Mouse (Mus musculus): ENCODE data around the gene Cdca3. TPM values are rescaled to one million over a fixed set of nuclear protein-coding genes. Genes with fewer than 3 reads are reported as not detected.

Cdca3 gene
- total RNA-seq, 2 experiments from 2014 or later = 77.8 to 82.6 TPM

DNA sequence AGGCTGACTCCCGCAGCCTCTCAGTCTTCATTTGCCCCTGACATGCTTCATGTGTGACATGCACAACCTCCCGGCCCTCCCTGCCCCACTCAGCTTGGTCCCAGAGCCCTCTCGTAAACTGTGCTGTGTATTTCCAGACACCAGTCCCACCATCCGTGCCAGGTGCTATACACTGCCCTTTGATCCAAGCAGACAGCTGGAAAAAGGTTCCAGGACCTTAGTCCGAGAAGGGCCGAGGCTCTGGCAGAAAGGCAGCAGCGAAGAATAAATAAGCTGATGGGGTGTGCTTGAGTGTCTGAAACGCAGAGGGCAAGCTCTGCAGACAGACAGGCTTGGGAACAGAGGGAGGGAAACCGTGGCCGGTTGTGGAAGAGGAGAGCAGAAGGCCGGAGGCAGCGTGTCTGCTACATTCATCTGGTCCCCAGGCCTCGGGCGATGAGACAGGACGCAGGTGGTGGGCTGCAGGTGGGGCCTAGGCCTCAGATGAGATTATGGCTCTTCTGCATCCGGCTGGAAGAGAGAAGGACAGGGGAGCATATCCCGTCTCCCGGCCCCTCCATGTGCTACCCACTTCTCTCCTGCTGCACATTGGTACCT lies 36.5 kb downstream of the Cdca3 start:
- DNase-seq = no peak

GRCm38 (mm10) chr6:124866560-124866959 lies 37.2 kb downstream of the Cdca3 start:
- no peak for DNase-seq

DNA sequence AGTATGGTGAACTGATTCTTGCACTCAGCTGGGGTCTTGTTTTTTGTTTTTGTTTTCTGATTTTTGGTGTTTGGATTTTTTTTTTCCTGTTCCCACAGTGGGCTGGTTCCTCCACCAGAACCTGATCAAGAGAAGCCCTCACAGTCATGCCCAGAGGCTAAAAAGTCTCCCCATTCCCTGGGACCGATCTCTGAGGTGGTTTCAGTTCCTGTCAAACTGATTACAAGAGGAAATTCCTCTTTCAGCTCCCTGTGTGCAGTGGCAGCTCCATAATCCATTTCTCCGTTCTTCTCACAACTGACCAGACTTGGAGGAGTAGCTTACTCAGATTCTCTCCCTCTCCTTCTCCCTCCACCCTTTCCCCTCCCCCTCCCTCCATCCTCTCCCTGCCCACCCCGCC lies 45.0 kb downstream of the Cdca3 start:
- no peak for DNase-seq

DNA sequence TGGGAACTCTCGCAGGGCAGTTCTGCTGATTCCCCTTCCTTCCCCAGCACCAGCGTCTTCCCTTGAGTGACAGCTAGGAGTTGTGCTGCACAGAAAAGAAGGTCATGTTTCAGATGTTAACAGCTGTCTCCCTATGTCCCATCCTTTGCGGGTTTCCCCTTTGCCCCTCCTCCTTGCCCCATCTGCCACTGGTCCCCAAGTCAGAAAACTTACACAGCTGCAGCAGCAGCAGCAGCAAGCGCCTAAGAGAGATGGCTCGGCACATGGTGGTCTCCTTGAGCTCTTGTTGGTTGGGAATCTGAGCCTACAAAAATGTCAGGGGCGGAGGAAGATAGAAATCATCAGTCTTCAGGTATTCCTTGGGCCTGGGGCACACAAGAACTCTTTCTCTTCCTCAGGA lies 50.0 kb downstream of the Cdca3 start:
- no peak for DNase-seq

DNA sequence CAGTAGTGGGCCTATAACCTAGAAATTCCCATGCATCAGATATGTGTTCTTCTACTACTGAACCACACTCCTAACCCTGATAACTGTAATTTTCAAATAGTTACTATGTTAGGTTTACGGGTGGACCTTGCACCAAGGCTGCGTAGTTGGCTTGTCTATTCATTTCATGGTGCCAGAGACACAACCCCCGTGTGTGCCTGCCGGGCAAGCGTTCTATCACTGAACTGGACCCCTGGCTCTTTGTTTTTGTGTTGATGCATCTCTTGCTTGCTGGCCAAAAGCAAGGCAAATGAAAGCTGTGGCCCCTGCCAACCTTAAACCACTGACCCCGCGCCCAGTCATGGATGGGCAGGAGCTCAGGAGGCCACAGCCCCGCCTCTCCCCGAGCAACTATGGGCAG lies 52.5 kb downstream of the Cdca3 start:
- DNase-seq = no peak

Other genes with a start within 250 kb of the Cdca3 start
- gene C1s2, start 193.5 kb upstream of the Cdca3 start, total RNA-seq (2021) = under 1 TPM; 0.14 to 0.25 TPM
- gene Lpcat3, start 166.5 kb upstream of the Cdca3 start, total RNA-seq (2021) = 10 to 100 TPM; 53.5 to 55.8 TPM
- gene Emg1, start 117.4 kb upstream of the Cdca3 start, total RNA-seq (2021) = 10 to 100 TPM; 72.9 to 73.6 TPM
- gene Phb2, start 117.2 kb upstream of the Cdca3 start, total RNA-seq (2021) = 100 to 1,000 TPM; 398 to 399 TPM
- 1 to 10 TPM; 5.3 to 5.4 TPM for gene Ptpn6, start 90.8 kb upstream of the Cdca3 start, total RNA-seq (2021)
- gene Grcc10, start 88.2 kb upstream of the Cdca3 start, total RNA-seq (2021) = 100 to 1,000 TPM; 259 to 300 TPM
- gene Gm45234, start 73.5 kb upstream of the Cdca3 start, total RNA-seq (2021) = 1 to 10 TPM in 1 of 2 experiments, not detected in 1; 2.1 TPM
- gene Atn1, start 73.0 kb upstream of the Cdca3 start, total RNA-seq (2021) = 10 to 100 TPM; 61.0 to 70.5 TPM
- 10 to 100 TPM; 10.0 to 10.2 TPM for gene Eno2, start 59.9 kb upstream of the Cdca3 start, total RNA-seq (2021)
- under 1 TPM in 1 of 2 experiments, not detected in 1; 0.52 TPM for gene Lrrc23, start 49.8 kb upstream of the Cdca3 start, total RNA-seq (2021)
- 1 to 10 TPM; 3.5 to 4.4 TPM for gene Spsb2, start 20.9 kb upstream of the Cdca3 start, total RNA-seq (2021)
- 100 to 1,000 TPM; 977 to 982 TPM for gene Tpi1, start 15.3 kb upstream of the Cdca3 start, total RNA-seq (2021)
- 100 to 1,000 TPM; 102 to 104 TPM for gene Usp5, start 63 bp upstream of the Cdca3 start, total RNA-seq (2021)
- 1 to 10 TPM; 2.6 to 3.9 TPM for gene Gnb3, start 10.7 kb downstream of the Cdca3 start, total RNA-seq (2021)
- 10 to 100 TPM; 30.0 to 31.6 TPM for gene P3h3, start 28.2 kb downstream of the Cdca3 start, total RNA-seq (2021)
- 1 to 10 TPM; 5.7 to 7.4 TPM for gene Gpr162, start 34.4 kb downstream of the Cdca3 start, total RNA-seq (2021)
- gene Cd4, start 58.7 kb downstream of the Cdca3 start, total RNA-seq (2021) = under 1 TPM; 0.41 to 0.55 TPM
- 1 to 10 TPM in 1 of 2 experiments, under 1 TPM in 1; 0.68 to 1.0 TPM for gene Lag3, start 82.2 kb downstream of the Cdca3 start, total RNA-seq (2021)
- gene Ptms, start 90.6 kb downstream of the Cdca3 start, total RNA-seq (2021) = 100 to 1,000 TPM; 549 to 587 TPM
- gene Mlf2, start 101.8 kb downstream of the Cdca3 start, total RNA-seq (2021) = 100 to 1,000 TPM; 237 to 239 TPM
- 100 to 1,000 TPM; 107 to 110 TPM for gene Cops7a, start 136.0 kb downstream of the Cdca3 start, total RNA-seq (2021)
- 1 to 10 TPM in 1 of 2 experiments, under 1 TPM in 1; 0.69 to 1.5 TPM for gene Pianp, start 167.1 kb downstream of the Cdca3 start, total RNA-seq (2021)
- gene Zfp384, start 179.6 kb downstream of the Cdca3 start, total RNA-seq (2021) = 10 to 100 TPM; 28.5 to 30.7 TPM
- gene Ing4, start 210.2 kb downstream of the Cdca3 start, total RNA-seq (2021) = 10 to 100 TPM; 40.8 to 43.6 TPM
- 1 to 10 TPM; 1.7 to 3.2 TPM for gene Acrbp, start 220.1 kb downstream of the Cdca3 start, total RNA-seq (2021)
- not detected for gene Lpar5, start 238.4 kb downstream of the Cdca3 start, total RNA-seq (2021)

Data from heart, postnatal 4 days (tissue).